Mouse (Mus musculus): ENCODE results near the gene Abhd4.
A peak's percentile ranks its signal among the peaks of the same experiment; 100 is the strongest.

The Abhd4 gene

GRCm38 (mm10) chr14:54253741-54254291, at the start of gene Abhd4, which contains the start of gene Dad1:
Gene Abhd4, plus strand, starts transcription at chr14:54254188.
Gene Dad1, minus strand, starts transcription at chr14:54254104.
- DNase-seq (ENCODE audit: low spot score in 2 of 2), result peak; percentile 97 to 98

- no peak for DNase-seq (ENCODE audit: low spot score in 2 of 2)
Observed at GRCm38 (mm10) chr14:54204311-54204710, 49.7 kb upstream of the Abhd4 start.

GRCm38 (mm10) chr14:54204786-54205185, 49.2 kb upstream of the Abhd4 start:
- DNase-seq (ENCODE audit: low spot score in 2 of 2), result no peak

GRCm38 (mm10) chr14:54205904-54206303, 48.1 kb upstream of the Abhd4 start:
- DNase-seq (ENCODE audit: low spot score in 2 of 2), result no peak

GRCm38 (mm10) chr14:54206309-54206708, 47.7 kb upstream of the Abhd4 start:
- DNase-seq (ENCODE audit: low spot score in 2 of 2), result no peak

GRCm38 (mm10) chr14:54206750-54207550, 47.0 kb upstream of the Abhd4 start:
- no peak for DNase-seq (ENCODE audit: low spot score in 2 of 2)

- DNase-seq (ENCODE audit: low spot score in 2 of 2), result no peak
Observed at GRCm38 (mm10) chr14:54207924-54208323, 46.1 kb upstream of the Abhd4 start.

- no peak for DNase-seq (ENCODE audit: low spot score in 2 of 2)
Observed at GRCm38 (mm10) chr14:54208741-54209140, 45.2 kb upstream of the Abhd4 start.

GRCm38 (mm10) chr14:54209932-54210331, 44.1 kb upstream of the Abhd4 start:
- no peak for DNase-seq (ENCODE audit: low spot score in 2 of 2)

GRCm38 (mm10) chr14:54210401-54210800, 43.6 kb upstream of the Abhd4 start:
- DNase-seq (ENCODE audit: low spot score in 2 of 2), result no peak

GRCm38 (mm10) chr14:54211199-54211598, 42.8 kb upstream of the Abhd4 start:
- no peak for DNase-seq (ENCODE audit: low spot score in 2 of 2)

GRCm38 (mm10) chr14:54211755-54212154, 42.2 kb upstream of the Abhd4 start:
- DNase-seq (ENCODE audit: low spot score in 2 of 2), result no peak

GRCm38 (mm10) chr14:54213734-54214133, 40.3 kb upstream of the Abhd4 start:
- DNase-seq (ENCODE audit: low spot score in 2 of 2), result no peak

GRCm38 (mm10) chr14:54214477-54214876, 39.5 kb upstream of the Abhd4 start:
- DNase-seq (ENCODE audit: low spot score in 2 of 2), result no peak

- DNase-seq (ENCODE audit: low spot score in 2 of 2), result no peak
Observed at GRCm38 (mm10) chr14:54214901-54215300, 39.1 kb upstream of the Abhd4 start.

GRCm38 (mm10) chr14:54216126-54216525, 37.9 kb upstream of the Abhd4 start:
- DNase-seq (ENCODE audit: low spot score in 2 of 2), result no peak

GRCm38 (mm10) chr14:54218233-54218632, 35.8 kb upstream of the Abhd4 start:
- no peak for DNase-seq (ENCODE audit: low spot score in 2 of 2)

GRCm38 (mm10) chr14:54218721-54219120, 35.3 kb upstream of the Abhd4 start:
- DNase-seq (ENCODE audit: low spot score in 2 of 2), result no peak

- no peak for DNase-seq (ENCODE audit: low spot score in 2 of 2)
Observed at GRCm38 (mm10) chr14:54219256-54219655, 34.7 kb upstream of the Abhd4 start.

GRCm38 (mm10) chr14:54219849-54220248, 34.1 kb upstream of the Abhd4 start:
- DNase-seq (ENCODE audit: low spot score in 2 of 2), result no peak

GRCm38 (mm10) chr14:54220726-54221494, 33.1 kb upstream of the Abhd4 start:
- DNase-seq (ENCODE audit: low spot score in 2 of 2), result no peak

- no peak for DNase-seq (ENCODE audit: low spot score in 2 of 2)
Observed at GRCm38 (mm10) chr14:54221641-54222040, 32.3 kb upstream of the Abhd4 start.

All from frontal cortex, postnatal 36 days (tissue).